Mouse (Mus musculus) forebrain, embryonic 11.5 days (tissue): ENCODE measurements around the gene Mta1. TPM values are rescaled to one million over a fixed set of nuclear protein-coding genes. Genes with fewer than 3 reads are reported as not detected.
A peak's percentile ranks its signal among the peaks of the same experiment; 100 is the strongest.

Experiments
- ATAC-seq: fragments of 200-750 bp; cut with Nextera tagmentation; replicated peaks from 2 replicates; pipeline ENCODE4 v1.8.0; 2017; ENCODE audit warnings: moderate TSS enrichment; ENCODE audit not compliant: low FRiP score
- DNase-seq: peaks from one replicate; pipeline ENCODE4 v3.0.0-alpha.2; 2017; ENCODE audit warnings: low spot score
- H3K27ac ChIP-seq: fragments of 300-500 bp; sonication (generic); 2 replicates; pipeline ENCODE4 v1.5.1; 2014; ENCODE audit warnings: low read depth, low read length
- H3K27me3 ChIP-seq: fragments of 300-500 bp; sonication (generic); 2 replicates; pipeline ENCODE4 v1.6.1; 2014; ENCODE audit warnings: mild to moderate bottlenecking, low read length, mixed read lengths; ENCODE audit not compliant: control insufficient read depth, insufficient read depth
- H3K36me3 ChIP-seq: fragments of 300-500 bp; sonication (generic); 2 replicates; pipeline ENCODE4 v1.6.1; 2014; ENCODE audit warnings: mild to moderate bottlenecking, low read length, moderate library complexity, mixed read lengths; ENCODE audit not compliant: control insufficient read depth, insufficient read depth
- H3K4me1 ChIP-seq: fragments of 300-500 bp; sonication (generic); replicated peaks from 2 replicates; pipeline ENCODE4 v1.6.1; 2014; ENCODE audit warnings: low read length, mixed read lengths; ENCODE audit not compliant: control insufficient read depth, insufficient read depth
- H3K4me2 ChIP-seq: fragments of 300-500 bp; sonication (generic); 2 replicates; pipeline ENCODE4 v1.6.1; 2014; ENCODE audit warnings: low read depth, mild to moderate bottlenecking, low read length, moderate library complexity, mixed read lengths; ENCODE audit not compliant: severe bottlenecking
- H3K4me3 ChIP-seq: fragments of 300-500 bp; sonication (generic); 2 replicates; pipeline ENCODE4 v1.5.1; 2014; ENCODE audit warnings: low read depth, low read length
- H3K9ac ChIP-seq: fragments of 300-500 bp; sonication (generic); 2 replicates; pipeline ENCODE4 v1.6.1; 2014; ENCODE audit warnings: low read length
- H3K9me3 ChIP-seq: fragments of 300-500 bp; sonication (generic); 2 replicates; pipeline ENCODE4 v1.6.1; 2016; ENCODE audit warnings: low read length, mixed read lengths; ENCODE audit not compliant: control insufficient read depth
- WGBS: fragments of 180-500 bp; shearing (Covaris S2); extraction: QIAGEN DNeasy Blood & Tissue Kit; methylation state at CpG from one replicate; pipeline ENCODE4 v1.1.7; 2014; 5-methylcytosine and 5-hydroxymethylcytosine counted together
- polyA plus RNA-seq: library from polyadenylated mRNA; unstranded; fragments of >200 nt; fragmentation: Nextera tagmentation; extraction: Ambion mirVana; gene quantifications from 2 replicates; pipeline ENCODE4 v1.2.1, GENCODE M21; 2014

Mta1 gene
- polyA plus RNA-seq, 1 experiment from 2014 or later, result 25.3 TPM

GRCm38 (mm10) chr12:113075486-113075885 is 22.6 kb upstream of the Mta1 start:
- DNase-seq (no peak), ATAC-seq (no peak)
- 56% methylated on average over 6 of the region's 6 CpGs for WGBS
- peaks cover 12% of the 10 kb centered on the region for H3K4me1 ChIP-seq
- 0 out of 2 replicates have a peak overlapping the region, but pooled peaks have one; percentile 32 for H3K4me3 ChIP-seq
- H3K4me2 ChIP-seq, result peak overlapping the region; percentile 70; the same call in 1 of the 2 replicates
- H3K9ac ChIP-seq, result peak overlapping the region; percentile 64; the same call in 1 of the 2 replicates
- H3K36me3 ChIP-seq, result no peaks in the 10 kb centered on the region; the same call in 1 of the 2 replicates
- no peak overlapping the region for H3K27ac ChIP-seq
- H3K9me3 ChIP-seq, result no peaks in the 10 kb centered on the region
- no peaks in the 10 kb centered on the region for H3K27me3 ChIP-seq

DNA sequence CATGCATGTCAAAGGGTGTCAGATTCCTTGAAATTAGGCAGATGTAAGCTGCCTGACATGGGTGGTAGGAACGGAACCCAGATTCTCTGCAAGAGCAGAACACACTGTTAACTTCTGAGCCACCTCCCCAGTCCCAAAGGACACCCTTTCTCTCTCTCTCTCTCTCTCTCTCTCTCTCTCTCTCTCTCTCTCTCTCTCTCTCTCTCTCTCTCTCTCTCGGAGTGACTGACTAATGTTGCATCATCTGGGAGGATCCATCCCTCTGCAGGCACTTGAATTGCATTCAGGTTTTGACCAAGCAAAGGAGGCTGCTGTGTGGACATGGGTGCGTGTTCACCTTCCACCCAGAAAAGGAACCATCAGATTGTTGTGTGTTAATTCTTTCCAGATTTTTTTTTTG is 10.8 kb upstream of the Mta1 start:
- WGBS, result 87% methylated on average over 3 of the region's 3 CpGs

GRCm38 (mm10) chr12:113088026-113088425 is 10.1 kb upstream of the Mta1 start:
- no peak for ATAC-seq
- no peak overlapping the region for H3K4me3 ChIP-seq
- WGBS, result 48% methylated on average over 4 of the region's 4 CpGs

More for the DNA sequence above, 10.8 kb upstream of the Mta1 start:
- Histone ChIP-seq H3K4me1 (no peaks in the 10 kb centered on the region), H3K4me2 (no peak overlapping the region), H3K9ac (no peak overlapping the region), H3K36me3 (no peaks in the 10 kb centered on the region), H3K9me3 (no peaks in the 10 kb centered on the region), H3K4me3 (no peak overlapping the region), H3K27me3 (no peaks in the 10 kb centered on the region), H3K27ac (no peak overlapping the region)
- ATAC-seq (no peak), DNase-seq (no peak)

GRCm38 (mm10) chr12:113089107-113089506 is 9.0 kb upstream of the Mta1 start:
- no peaks in the 10 kb centered on the region for H3K9me3 ChIP-seq
- no peak overlapping the region for H3K9ac ChIP-seq
- no peaks in the 10 kb centered on the region for H3K36me3 ChIP-seq
- no peak overlapping the region for H3K27ac ChIP-seq
- H3K4me2 ChIP-seq, result no peak overlapping the region
- 89% methylated on average over 6 of the region's 6 CpGs for WGBS
- no peaks in the 10 kb centered on the region for H3K27me3 ChIP-seq
- H3K4me3 ChIP-seq, result no peak overlapping the region
- ATAC-seq (no peak), DNase-seq (no peak)
- no peaks in the 10 kb centered on the region for H3K4me1 ChIP-seq

More at GRCm38 (mm10) chr12:113088026-113088425, 10.1 kb upstream of the Mta1 start:
- no peak overlapping the region for H3K9ac ChIP-seq
- no peaks in the 10 kb centered on the region for H3K36me3 ChIP-seq
- no peak overlapping the region for H3K27ac ChIP-seq
- no peaks in the 10 kb centered on the region for H3K4me1 ChIP-seq
- no peaks in the 10 kb centered on the region for H3K27me3 ChIP-seq
- no peaks in the 10 kb centered on the region for H3K9me3 ChIP-seq
- no peak overlapping the region for H3K4me2 ChIP-seq
- DNase-seq, result no peak

- no peaks in the 10 kb centered on the region for H3K27me3 ChIP-seq
- H3K27ac ChIP-seq, result no peak overlapping the region
- no peak overlapping the region for H3K4me2 ChIP-seq
- 85% methylated on average over 17 of the region's 17 CpGs for WGBS
- H3K36me3 ChIP-seq, result no peaks in the 10 kb centered on the region
- H3K9me3 ChIP-seq, result no peaks in the 10 kb centered on the region
- no peak overlapping the region for H3K4me3 ChIP-seq
- DNase-seq (no peak), ATAC-seq (no peak)
- no peaks in the 10 kb centered on the region for H3K4me1 ChIP-seq
- no peak overlapping the region for H3K9ac ChIP-seq
Observed at GRCm38 (mm10) chr12:113090053-113090452, 8.0 kb upstream of the Mta1 start.

DNA sequence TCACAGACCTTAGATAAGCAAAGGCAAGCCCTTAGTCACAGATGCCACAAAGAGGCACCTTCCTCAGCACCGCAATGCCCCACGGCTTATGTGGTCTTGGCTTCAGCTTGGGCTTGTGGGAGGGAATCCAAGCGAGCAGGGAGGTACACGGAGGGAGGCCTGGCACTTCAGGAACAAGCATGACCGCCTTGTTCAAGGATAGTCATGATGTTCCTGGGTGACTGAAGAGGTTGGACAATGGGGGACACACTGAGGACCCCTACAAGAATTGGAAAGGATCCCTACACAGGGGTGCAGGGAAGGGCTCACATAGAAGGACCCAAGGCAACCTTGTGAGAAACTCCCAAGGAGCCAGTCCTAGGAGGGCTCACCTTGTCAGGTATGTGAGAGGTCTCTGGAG is 1.0 kb upstream of the Mta1 start:
- peak overlapping the region; percentile 81; the same call in 1 of the 2 replicates for H3K4me2 ChIP-seq
- H3K27ac ChIP-seq, result no peak overlapping the region
- no peak for DNase-seq
- H3K4me3 ChIP-seq, result peak overlapping the region; percentile 93; the same call in 1 of the 2 replicates
- H3K36me3 ChIP-seq, result no peaks in the 10 kb centered on the region
- peak overlapping the region; percentile 98; the same call in 1 of the 2 replicates for H3K9ac ChIP-seq
- no peaks in the 10 kb centered on the region for H3K9me3 ChIP-seq
- peaks cover 17% of the 10 kb centered on the region for H3K4me1 ChIP-seq
- no peaks in the 10 kb centered on the region for H3K27me3 ChIP-seq
- no peak for ATAC-seq
- WGBS, result 88% methylated on average over 5 of the region's 5 CpGs

GRCm38 (mm10) chr12:113098530-113099151 is 563 bp downstream of the Mta1 start:
- DNase-seq (peak; percentile 73), ATAC-seq (peak; percentile 30; the same call in 1 of the 2 replicates)
- WGBS, result 2% methylated on average over 42 of the region's 60 CpGs
- Histone ChIP-seq H3K4me2 (peak overlapping the region; percentile 88), H3K36me3 (no peaks in the 10 kb centered on the region), H3K4me1 (peaks cover 19% of the 10 kb centered on the region), H3K9ac (peak overlapping the region; percentile 98), H3K4me3 (peak overlapping the region; percentile 93), H3K27ac (peak overlapping the region; percentile 78), H3K27me3 (no peaks in the 10 kb centered on the region), H3K9me3 (no peaks in the 10 kb centered on the region)

DNA sequence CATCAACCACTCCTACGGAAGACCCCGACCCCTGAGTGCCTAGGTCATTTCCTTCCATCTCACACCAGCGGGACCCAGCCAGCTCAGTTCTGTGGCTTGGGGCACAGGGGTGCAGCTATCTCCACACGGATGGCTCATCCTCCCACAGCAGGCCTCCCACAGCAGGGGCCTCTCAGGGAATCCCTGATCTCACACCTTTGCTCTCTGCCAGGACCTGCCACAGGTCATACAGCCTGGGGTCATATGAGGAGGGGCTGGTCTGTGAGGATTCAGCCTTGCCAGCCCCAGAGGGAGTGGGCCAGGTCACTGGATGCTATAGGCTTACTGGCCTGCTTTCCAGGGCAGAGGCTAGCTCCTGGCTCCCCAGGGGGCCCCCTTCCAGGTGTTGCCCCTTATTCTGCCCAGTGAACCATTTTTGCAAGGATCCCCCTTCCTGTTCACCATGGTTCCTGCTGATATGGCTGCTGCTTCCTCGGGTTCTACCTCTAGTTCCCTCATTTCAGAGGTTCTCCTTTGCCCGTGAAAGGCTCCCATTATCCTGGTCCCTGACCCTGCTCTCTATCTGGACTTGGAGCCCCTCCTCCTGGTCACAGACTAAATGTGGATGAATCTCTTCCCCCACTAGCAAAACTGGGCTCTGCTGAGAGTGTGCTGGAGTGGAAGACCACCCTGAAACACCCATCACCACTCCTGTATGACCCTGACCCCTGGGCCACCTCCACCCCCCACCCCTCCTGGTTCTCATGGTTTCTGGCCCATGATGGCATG is 1.6 kb downstream of the Mta1 start:
- Histone ChIP-seq H3K9ac (peak overlapping the region; percentile 98), H3K27me3 (no peaks in the 10 kb centered on the region), H3K27ac (no peak overlapping the region), H3K36me3 (no peaks in the 10 kb centered on the region; the same call in 1 of the 2 replicates), H3K4me3 (peak overlapping the region; percentile 93), H3K4me1 (peaks cover 19% of the 10 kb centered on the region), H3K4me2 (peak overlapping the region; percentile 88), H3K9me3 (no peaks in the 10 kb centered on the region)
- WGBS, result 41% methylated on average over 6 of the region's 6 CpGs
- DNase-seq, result no peak
- ATAC-seq, result no peak
